Mouse (Mus musculus): ENCODE results near the gene Cybb. TPM values are rescaled to one million over a fixed set of nuclear protein-coding genes. Genes with fewer than 3 reads are reported as not detected.

The Cybb gene
- polyA plus RNA-seq (2017; shearing (Covaris generic)) = 0.26 TPM

DNA sequence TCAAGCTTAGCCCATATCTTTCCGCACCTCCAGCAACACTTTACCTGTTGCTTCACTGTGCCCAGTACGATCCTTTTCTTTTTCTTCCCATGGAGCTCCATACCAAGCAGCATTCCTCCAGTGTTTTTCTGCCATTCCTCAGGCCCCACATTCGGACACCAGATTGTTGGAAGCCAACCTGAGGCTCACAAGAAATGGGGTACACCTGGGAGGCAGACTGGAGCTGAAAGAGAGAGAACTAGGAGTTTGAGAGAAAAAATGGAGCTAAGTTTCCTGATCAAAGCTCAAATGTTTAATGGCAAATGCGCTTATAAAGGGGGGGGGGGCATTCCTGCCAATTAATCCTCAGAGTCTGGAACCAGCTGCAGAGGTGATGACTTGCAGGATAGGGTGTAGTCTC, at the start of gene Cybb:
TSS of gene Cybb (minus strand) at position 101 of the 400 bp plus-strand sequence.

Other genes with a start within 250 kb of the Cybb start
- gene Gm14862, start 230.9 kb downstream of the Cybb start, polyA plus RNA-seq (2017; shearing (Covaris generic)) = 0.74 TPM
- 4.4 TPM for gene Xk, start 215.0 kb downstream of the Cybb start, polyA plus RNA-seq (2017; shearing (Covaris generic))
- gene H2al1m, start 204.0 kb downstream of the Cybb start, polyA plus RNA-seq (2017; shearing (Covaris generic)) = 1.1 TPM
- gene H2al1k, start 137.1 kb downstream of the Cybb start, polyA plus RNA-seq (2017; shearing (Covaris generic)) = not detected
- gene H2al1o, start 84.6 kb upstream of the Cybb start, polyA plus RNA-seq (2017; shearing (Covaris generic)) = not detected
- gene Dynlt3, start 175.2 kb upstream of the Cybb start, polyA plus RNA-seq (2017; shearing (Covaris generic)) = 36.5 TPM